Mouse (Mus musculus) retina, postnatal 7 days (tissue): ENCODE measurements around the gene Gpr84.
A peak's percentile ranks its signal among the peaks of the same experiment; 100 is the strongest.

Experiments
- DNase-seq: peaks from one replicate; pipeline ENCODE4 v3.0.0-alpha.2; 2012; ENCODE audit warnings: low read depth, low spot score

Gpr84 gene

GRCm38 (mm10) chr15:103310365-103310910 is at the start of gene Gpr84:
Gene Gpr84, minus strand, starts transcription at chr15:103310612.
- no peak for DNase-seq

GRCm38 (mm10) chr15:103359869-103360602 is 49.6 kb upstream of the Gpr84 start:
- no peak for DNase-seq

GRCm38 (mm10) chr15:103359122-103359510 is 48.7 kb upstream of the Gpr84 start:
- DNase-seq, result no peak

GRCm38 (mm10) chr15:103358278-103359121 is 48.1 kb upstream of the Gpr84 start:
- DNase-seq, result no peak

- no peak for DNase-seq
Measured at GRCm38 (mm10) chr15:103357817-103358216, 47.4 kb upstream of the Gpr84 start.

- DNase-seq, result no peak
Measured at GRCm38 (mm10) chr15:103356130-103356529, 45.7 kb upstream of the Gpr84 start.

- DNase-seq, result no peak
Measured at GRCm38 (mm10) chr15:103355420-103355819, 45.0 kb upstream of the Gpr84 start.

- DNase-seq, result no peak
Measured at GRCm38 (mm10) chr15:103354690-103355089, 44.3 kb upstream of the Gpr84 start.

- DNase-seq, result no peak
Measured at GRCm38 (mm10) chr15:103353511-103354256, 43.3 kb upstream of the Gpr84 start.

GRCm38 (mm10) chr15:103352856-103353255 is 42.4 kb upstream of the Gpr84 start:
- DNase-seq, result peak; percentile 57

- DNase-seq, result peak; percentile 74
Measured at GRCm38 (mm10) chr15:103347275-103347684, 36.9 kb upstream of the Gpr84 start.

- no peak for DNase-seq
Measured at GRCm38 (mm10) chr15:103345789-103346188, 35.4 kb upstream of the Gpr84 start.

- no peak for DNase-seq
Measured at GRCm38 (mm10) chr15:103343556-103343955, 33.1 kb upstream of the Gpr84 start.

- DNase-seq, result no peak
Measured at GRCm38 (mm10) chr15:103343008-103343407, 32.6 kb upstream of the Gpr84 start.

GRCm38 (mm10) chr15:103342415-103342814 is 32.0 kb upstream of the Gpr84 start:
- peak; percentile 87 for DNase-seq

GRCm38 (mm10) chr15:103341547-103341946 is 31.1 kb upstream of the Gpr84 start:
- no peak for DNase-seq

GRCm38 (mm10) chr15:103340786-103341185 is 30.4 kb upstream of the Gpr84 start:
- DNase-seq, result no peak

- DNase-seq, result no peak
Measured at GRCm38 (mm10) chr15:103339961-103340337, 29.5 kb upstream of the Gpr84 start, which contains the start of gene Zfp385a. Gene Zfp385a, minus strand, starts transcription at chr15:103340093.

- DNase-seq, result no peak
Measured at GRCm38 (mm10) chr15:103339166-103339960, 29.0 kb upstream of the Gpr84 start.

- DNase-seq, result no peak
Measured at GRCm38 (mm10) chr15:103338829-103339165, 28.4 kb upstream of the Gpr84 start.
